Mouse (Mus musculus) stomach, postnatal 0 days (tissue): ENCODE measurements around the gene 4930562C15Rik.

Source experiments
- CTCF ChIP-seq: IDR thresholded peaks from 2 replicates; pipeline ENCODE4 v1.5.1; 2016; ENCODE audit warnings: antibody characterized with exemption, low read depth, mild to moderate bottlenecking, moderate library complexity
- EP300 ChIP-seq: optimal IDR thresholded peaks from 2 replicates; pipeline ENCODE3; 2016; ENCODE audit warnings: antibody characterized with exemption

DNA sequence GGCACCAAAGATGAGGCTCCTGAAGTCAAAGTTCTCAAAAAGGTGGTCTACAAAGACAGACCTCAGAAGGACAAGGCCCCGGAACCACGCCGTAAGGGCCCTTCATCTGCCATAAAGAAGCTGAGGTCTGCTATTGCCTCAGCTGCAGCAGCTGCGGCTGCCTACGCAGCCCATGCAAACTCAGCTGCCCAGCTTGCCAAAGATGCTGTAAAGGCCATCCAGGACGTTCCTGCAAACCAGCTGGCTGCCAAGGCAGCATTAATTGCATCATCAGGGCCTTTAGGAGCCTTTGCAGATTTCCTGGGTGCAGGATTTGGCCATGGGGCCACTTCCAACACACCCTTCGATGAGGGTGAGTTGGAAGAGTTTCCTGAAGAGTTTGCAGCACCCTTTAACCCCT, 15.1 kb downstream of the 4930562C15Rik start:
- TF ChIP-seq CTCF (no peak), EP300 (no peak)
